9 mouse cellular contexts compared by ENCODE assay signal in the genomic region with DNA sequence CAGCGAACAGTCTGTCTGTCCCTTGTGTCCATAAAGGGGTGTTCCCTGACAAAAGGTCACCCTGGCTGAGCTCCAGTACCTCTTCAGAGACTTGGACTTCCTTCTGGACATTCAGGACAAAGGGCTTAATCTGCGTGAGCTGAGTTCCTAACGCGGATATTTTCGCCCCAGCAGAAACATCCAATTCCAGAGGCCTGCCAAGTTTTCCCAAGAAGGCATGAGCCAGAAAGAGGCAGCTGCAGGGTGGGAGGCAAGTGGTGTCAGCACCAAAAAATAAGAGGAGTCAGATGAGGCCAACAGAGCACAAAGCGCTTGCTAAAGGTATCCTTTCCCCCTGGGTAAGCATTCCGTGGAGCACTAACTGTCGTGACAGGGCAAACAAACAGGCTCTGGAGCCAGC.
DNase-seq lines count a peak whose midpoint lies in the region; TF ChIP-seq lines count a peak whose summit lies in the region.
"Had no signal": no experiment of that assay in that cellular context is flagged by ENCODE, and none has a peak within 500 bp of the region (broad histone marks: within the 10 kb centered on the region; RNA-seq: fewer than 3 reads in every experiment).

No protein-coding gene starts in this region.

- no peak overlapping the region for H3K4me3 ChIP-seq in cortical plate, adult 2 months (ENCODE audit: insufficient read depth, low read length)

- H3K4me1 ChIP-seq in cortical plate, adult 2 months (ENCODE audit: control insufficient read depth, insufficient read depth, low read length) = peaks cover 15% of the 10 kb centered on the region

- no peak for TF ChIP-seq POLR2A in cortical plate, adult 2 months (IDR thresholded peaks at IDR 0.05; ENCODE audit: extremely low read depth, insufficient read depth, low read length)

- peak; percentile 84 for DNase-seq in adrenal gland, postnatal 10 days
- DNase-seq in heart, adult 18-20 months = peak; percentile 94 to 97
- peak; percentile 94 to 95 for DNase-seq in kidney, adult 8-10 months
- DNase-seq in left cerebral cortex, postnatal 4 days = peak; percentile 65
- peak; percentile 52 for DNase-seq in ovary, postnatal 10 days (ENCODE audit: low spot score)
- peak; percentile 53 for DNase-seq in urinary bladder, postnatal 25 days (ENCODE audit: low spot score)
- DNase-seq in B cell, adult 2 months = no peak

- intact Hi-C loops in left cerebral cortex, postnatal 4 days (cut with DNase I) = no loop called here

- peak overlapping the region; percentile 90 for H3K27ac ChIP-seq in cortical plate, adult 2 months (ENCODE audit: insufficient read depth, low read length)
- H3K27ac ChIP-seq: liver, embryonic 14.5 days had no signal

- TF ChIP-seq CTCF in cortical plate, adult 2 months (IDR thresholded peaks at IDR 0.05; ENCODE audit: extremely low read depth, insufficient read depth, low read length) = no peak

Comparison
In these comparisons a context has a peak if more than half of its experiments do, and no peak if none do; other contexts are left out.
1. DNase-seq: peak in adrenal gland, postnatal 10 days (single experiment), heart, adult 18-20 months (2 of 2), kidney, adult 8-10 months (2 of 2), left cerebral cortex, postnatal 4 days (single experiment), ovary, postnatal 10 days (single experiment) and urinary bladder, postnatal 25 days (single experiment); none in B cell, adult 2 months (0 of 2).